Mouse (Mus musculus) right cerebral cortex, adult 18-20 months (tissue): ENCODE measurements around the gene Il23a.
"Not testable (repeated sequence)": the region's sequence is repeated elsewhere in the genome, so short reads cannot be mapped to it uniquely, and the experiment has no call there.

Experiments
- DNase-seq: peaks from one replicate; pipeline ENCODE4 v3.0.0; 2022; ENCODE audit warnings: mixed read lengths

The Il23a gene

DNA sequence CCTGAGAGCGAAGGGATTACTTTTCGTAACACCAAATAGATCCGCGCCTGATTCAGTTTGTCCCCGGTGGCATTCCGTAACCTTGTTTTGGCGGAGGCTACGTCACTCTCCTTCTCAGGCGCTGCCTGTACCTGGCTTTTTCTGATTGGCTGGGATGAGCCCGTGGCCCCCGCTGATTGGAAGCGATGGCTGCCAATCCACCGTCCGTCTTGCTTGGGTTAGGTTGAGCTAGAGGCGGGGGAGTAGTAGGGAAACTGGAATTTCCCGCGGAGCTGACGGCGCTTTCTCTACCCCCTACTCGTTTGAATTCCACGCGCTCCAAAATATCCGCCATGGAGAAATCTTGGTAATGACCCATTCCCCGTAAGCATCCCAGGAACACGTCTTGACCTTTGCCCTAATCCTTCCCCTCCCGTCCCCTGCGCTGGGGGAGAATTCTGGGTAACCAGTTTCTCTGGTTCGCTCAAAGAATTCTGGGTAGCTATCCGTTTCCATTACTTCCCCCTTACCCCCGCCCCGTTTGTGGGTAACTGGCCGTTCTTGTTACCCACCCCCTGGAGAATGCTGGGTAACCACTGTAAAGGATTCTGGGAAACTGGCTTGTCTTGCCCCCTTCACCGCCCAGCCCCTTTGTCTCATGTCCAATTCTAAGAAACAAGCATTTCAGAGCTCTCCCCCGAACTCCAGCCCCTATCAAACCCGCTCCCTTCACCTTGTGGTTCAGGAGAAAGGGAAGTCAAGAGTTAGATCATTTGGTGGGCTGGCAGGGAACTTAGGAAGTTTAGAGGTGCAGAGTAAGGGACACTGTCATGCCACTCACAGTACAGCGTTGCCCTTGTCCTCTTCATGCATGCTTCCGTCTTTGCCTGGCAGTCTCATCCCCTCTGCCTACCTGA, 4.8 kb upstream of the Il23a start, which contains the start of gene Pan2:
Gene Pan2, plus strand, starts transcription at position 210 of the 896 bp plus-strand sequence.
- peak; percentile 100 for DNase-seq

DNA sequence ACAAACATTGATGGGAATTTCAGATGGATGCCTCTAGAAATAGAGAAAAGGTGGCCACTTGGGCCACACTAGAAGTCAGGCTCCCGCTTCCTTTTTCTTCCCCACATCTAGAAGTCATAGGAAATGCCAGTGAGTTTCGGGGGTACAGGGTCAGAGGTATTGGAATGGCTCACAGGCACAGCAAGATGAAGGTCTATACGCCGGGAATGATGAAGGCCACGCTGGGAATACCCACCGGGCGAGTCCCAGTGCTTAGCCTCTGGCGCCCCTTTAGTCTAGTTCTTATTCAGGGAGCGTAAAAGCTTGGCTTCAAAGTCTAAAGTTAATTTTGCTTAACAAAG, 4.2 kb upstream of the Il23a start:
- DNase-seq: no peak

DNA sequence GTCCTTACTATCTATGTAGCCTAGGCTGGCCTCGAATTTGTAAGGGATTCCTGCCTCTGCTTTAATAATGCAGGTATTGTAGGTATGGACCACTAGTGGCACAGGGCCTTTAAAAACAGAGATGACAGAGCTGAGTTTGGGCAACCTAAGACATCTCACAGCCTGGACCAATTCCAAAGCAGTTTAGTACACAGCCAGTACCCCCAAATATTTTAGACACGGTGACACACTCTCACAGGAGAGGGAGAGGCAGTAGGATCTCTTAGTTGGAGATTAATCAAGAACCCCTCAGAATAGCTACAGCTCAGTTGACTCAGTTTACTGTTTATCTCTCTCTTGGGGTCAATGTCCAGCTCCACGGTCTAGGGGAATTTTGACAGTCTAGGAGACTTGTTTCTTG, 3.8 kb upstream of the Il23a start:
- DNase-seq: no peak

DNA sequence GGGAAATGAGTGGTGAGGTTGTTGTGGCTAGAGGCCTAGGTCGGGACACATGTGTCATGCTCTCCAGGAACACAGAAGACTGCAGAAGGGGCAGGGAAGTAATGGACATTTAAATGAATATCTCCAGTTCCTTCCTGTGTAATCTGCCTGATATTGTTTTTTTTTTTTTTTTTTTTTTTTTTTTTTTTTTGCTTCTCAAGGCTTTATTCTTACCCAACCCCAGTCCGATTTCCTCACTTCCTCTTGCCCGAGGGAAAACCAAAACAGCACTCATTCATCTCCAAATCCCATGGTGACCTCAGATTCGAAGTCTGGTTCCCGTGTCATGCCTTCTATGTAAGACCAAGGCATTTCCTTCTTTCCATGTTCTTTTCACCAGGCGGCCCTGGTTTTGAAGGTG, 309 bp downstream of the Il23a start:
- no peak for DNase-seq

DNA sequence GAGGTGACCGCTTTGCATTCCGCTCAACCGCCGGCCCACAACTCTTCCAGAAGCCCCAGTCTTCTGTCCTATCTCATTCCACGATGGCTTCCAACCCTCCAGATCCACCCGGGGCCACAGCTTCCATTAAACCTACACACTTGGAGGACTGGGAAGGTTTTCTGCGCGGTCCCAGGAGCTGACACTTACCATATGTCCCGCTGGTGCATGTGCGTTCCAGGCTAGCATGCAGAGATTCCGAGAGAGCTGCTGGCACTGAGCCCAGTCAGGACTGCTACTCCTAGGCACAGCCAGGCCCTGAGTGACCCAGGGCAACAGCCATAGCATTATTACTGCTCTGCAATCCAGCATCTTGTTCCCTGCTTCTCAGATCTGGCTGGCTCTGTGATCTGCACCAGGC, 930 bp downstream of the Il23a start:
- no peak for DNase-seq

DNA sequence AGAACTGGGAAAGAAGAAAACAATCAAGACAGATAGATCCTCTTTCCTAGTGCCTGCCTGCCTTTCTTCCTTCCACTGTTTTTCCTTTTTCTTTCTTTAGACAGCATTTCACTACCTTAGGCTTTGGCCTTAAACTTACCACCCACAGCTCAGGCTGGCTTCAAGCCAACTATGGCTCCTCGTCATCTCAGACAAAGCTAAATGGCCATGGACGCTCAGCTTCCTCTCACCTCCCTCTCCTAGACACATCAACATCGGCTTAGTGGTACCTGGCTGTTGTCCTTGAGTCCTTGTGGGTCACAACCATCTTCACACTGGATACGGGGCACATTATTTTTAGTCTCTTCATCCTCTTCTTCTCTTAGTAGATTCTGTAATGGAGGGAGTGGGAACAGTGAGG, 1.3 kb downstream of the Il23a start:
- no peak for DNase-seq

DNA sequence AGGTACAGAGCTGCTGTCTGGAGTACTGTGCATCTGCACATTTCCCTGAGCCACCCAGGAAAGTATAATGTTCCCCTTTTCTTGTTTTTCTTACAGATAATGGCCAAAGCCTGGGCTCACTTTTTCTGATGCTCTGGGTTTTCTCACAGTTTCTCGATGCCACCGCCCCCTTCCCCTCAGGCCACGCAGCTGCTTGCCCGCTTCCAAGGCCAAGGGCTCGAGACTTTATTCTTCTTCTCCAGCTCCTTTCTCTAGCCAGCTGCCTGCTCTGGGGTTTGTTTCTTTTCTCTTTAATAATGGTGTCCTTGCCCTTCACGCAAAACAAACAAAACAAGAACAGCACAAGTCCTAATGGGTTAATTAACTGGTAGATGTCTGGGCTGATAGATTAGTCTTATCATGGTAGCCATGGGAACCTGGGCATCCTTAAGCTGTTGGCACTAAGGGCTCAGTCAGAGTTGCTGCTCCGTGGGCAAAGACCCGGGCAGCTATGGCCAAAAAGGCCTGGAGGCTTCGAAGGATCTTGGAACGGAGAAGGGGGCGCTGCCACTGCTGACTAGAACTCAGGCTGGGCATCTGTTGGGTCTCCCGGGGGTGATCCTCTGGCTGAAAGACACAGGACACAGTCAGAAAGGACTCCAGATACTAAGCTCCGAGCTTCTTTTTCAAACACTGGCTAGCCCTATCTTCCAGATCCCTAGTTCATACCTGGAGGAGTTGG, 2.0 kb downstream of the Il23a start:
- no peak for DNase-seq

DNA sequence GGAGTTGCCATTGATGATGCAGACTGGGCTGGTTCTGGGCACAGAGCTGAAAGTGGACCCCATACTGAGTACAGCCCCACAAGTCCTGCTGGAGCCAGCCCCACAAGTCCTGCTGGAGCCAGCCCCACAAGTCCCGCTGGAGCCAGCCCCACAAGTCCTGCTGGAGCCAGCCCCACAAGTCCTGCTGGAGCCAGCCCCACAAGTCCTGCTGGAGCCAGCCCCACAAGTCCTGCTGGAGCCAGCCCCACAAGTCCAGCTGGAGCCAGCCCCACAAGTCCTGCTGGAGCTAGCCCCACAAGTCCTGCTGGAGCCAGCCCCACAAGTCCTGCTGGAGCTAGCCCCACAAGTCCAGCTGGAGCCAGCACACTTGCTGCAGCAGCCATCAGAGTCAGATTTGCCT, 8.0 kb downstream of the Il23a start:
- not testable (repeated sequence) for DNase-seq

DNA sequence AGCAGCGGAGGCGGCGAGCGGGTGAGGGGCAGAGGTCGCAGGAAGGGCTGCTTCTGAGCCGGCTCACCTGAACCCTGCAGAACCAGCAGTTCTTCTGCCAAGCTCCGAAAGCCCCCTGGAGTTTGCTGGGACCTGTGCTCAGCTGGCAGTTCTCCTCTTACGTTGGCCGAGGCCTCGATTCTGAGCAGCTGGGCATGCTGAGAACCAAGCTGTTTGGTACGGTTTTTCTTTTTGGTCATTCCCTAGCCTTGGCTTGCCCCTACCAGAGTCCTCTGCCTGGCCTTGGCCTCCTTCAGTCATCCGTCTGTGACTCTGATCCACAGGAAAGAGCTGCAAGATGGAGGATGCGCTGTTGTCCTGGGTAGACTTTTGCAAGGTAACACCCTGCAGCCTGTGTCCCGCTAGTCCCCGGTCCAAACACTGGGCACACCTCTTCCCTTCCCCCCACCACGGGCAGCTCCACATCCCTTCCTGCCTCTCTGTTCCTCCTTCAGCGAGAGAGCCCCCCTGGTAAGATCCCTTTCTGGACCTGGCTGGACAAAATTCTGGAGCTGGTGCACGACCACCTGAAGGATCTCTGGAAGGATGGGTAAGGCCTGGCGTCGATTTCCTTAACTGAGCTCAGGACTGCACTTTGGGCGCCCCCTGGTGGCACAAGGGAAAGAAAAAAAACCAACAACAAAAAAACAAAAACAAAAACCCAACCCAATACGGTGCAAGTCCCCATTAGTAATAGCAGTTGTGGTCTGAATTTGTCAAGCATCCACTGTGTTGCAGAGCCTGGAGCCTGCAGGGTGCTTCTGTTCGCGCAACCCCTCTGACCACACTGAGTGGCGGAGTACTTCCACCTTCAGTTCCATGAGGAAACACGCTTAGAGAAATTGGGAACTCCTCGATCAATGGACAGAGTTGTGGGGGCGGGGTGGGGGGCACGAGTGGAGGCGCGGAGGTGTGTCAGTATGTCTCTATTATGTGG, 14.7 kb downstream of the Il23a start:
- peak; percentile 46 for DNase-seq

DNA sequence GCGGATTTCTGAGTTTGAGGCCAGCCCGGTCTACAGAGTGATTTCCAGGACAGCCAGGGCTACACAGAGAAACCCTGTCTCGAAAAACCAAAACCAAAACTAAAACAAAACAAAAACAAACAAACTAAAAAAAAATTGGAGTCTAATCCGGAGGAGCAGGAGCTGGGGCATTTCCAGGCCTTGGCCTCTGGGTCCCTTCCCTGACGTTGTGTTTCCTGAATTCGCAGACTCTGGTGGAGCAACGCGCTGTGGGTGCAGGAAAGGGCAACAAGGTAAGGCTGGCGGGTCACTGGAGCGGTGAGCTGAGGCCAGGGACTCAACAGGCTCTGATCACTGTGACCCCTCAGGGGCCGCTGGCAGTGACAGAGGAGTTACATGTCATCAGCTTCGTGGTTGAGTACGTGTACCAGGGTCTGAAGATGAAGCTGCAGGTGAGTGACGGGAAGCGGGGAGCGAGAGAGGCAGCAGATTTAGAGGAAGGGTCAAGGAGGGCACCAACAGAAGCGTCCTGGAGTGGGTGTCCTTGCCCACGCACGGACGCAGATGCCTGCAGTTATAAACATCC, 15.6 kb downstream of the Il23a start:
- no peak for DNase-seq

DNA sequence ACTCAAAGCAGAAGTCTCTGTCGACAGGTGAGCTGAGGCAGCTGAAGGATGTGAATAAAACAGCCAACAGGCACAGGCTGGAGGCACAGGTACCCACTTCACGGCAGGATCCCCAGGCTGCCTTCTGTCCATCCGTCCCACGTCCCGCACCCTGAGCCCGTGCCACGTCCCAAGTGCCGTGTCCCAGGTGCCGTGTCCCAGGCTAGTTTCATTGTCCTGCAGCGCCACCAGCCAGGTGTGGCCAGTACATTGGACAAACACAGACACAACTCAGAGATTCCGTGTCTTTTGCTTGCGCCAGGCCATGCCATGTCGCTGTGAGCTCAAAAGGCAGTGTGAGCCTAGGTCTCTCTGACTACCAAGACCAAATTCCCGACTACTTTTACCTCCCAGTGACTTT, 16.9 kb downstream of the Il23a start:
- DNase-seq: no peak

DNA sequence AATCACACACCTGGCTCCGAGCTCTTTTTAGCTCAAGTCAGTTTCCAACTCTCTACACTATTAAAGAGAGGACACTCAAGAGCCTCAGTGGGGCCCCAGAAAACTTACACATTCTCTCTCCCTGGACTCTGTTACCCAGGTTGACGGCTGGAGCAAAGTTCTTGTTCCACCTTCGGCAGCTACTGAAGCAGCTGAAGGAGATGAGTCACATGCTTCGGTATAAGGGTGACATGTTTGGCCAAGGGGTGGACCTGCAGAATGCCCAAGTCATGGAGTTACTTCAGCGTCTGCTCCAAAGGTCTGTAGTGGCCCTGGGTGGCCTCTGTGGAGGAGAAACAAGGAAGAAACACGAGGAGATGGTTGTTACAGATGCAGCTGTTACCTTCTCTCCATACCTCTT, 17.6 kb downstream of the Il23a start:
- DNase-seq: no peak

DNA sequence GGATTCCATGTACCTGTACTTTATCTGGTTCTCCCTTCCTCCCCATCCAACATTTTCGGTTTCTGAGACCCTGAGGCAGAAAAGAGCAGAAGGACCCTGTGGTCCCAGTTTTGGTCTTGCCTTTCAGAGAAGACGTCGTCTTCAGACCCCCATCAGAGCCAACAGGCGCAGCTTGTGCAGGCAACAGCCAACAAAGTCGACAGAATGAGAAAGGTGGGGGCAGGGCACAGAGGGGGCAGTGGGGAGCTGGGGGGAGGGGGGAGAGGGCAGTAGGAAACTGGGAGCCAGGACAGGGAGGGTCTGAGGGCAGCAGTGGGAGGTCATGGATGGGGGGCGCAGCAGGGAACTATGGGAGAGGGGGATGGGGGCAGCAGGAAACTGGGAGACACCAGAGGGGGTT, 20.4 kb downstream of the Il23a start:
- DNase-seq: no peak

DNA sequence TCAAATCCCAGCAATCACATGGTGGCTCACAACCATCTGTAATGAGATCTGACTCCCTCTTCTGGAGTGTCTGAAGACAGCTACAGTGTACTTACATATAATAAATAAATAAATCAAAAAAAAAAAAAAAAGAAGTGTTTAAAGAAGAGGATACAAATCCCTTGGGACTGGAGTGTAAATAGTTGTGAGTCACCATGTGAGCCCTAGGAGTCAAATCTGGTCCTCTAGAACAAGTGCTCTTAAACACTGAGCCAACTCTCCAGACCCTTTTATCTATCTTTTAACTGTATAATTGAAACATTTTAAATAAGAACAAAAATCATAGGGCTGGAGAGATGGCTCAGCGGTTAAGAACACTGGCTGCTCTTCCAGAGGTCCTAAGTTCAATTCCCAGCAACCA, 23.2 kb downstream of the Il23a start:
- DNase-seq: not testable (repeated sequence)

DNA sequence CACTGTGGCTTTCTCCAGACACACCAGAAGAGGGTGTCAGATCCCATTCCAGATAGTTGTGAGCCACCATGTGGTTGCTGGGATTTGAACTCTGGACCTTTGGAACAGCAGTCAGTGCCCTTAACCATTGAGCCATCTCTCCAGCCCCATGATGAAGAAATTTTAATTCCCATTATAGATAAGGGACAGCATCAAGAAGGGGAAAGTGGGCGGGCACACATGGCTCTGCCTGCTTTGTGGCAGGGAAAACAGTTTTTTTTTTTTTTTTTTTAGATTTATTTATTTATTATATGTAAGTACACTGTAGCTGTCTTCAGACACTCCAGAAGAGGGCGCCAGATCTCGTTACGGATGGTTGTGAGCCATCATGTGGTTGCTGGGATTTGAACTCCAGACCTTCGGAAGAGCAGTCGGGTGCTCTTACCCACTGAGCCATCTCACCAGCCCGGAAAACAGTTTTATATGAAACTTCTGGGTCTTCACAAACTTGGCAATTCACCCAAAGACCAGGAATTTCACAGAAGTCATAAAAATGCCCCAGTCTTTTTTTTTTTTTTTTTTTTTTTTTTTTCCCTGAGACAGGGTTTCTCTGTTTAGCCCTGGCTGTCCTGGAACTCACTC, 25.6 kb downstream of the Il23a start:
- DNase-seq: not testable (repeated sequence)

DNA sequence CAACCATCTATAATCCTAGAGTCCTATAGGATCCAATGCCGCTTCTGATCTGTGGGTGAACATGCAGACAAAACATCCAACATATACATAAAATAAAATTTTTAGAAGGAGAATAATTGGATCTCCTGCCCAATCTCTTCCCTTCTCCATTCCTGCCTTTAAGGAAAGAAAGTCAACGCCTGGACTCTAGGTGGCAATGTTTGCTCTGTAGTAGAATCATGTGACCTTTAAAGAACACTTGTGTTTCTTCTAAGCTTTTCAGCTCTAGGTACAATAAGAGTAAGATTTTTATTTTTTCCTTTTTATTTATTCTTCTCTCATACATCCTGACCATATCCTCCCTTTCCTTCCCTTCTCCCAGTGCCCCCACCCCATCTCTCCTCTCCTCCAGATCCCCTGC, 26.7 kb downstream of the Il23a start:
- DNase-seq: no peak

DNA sequence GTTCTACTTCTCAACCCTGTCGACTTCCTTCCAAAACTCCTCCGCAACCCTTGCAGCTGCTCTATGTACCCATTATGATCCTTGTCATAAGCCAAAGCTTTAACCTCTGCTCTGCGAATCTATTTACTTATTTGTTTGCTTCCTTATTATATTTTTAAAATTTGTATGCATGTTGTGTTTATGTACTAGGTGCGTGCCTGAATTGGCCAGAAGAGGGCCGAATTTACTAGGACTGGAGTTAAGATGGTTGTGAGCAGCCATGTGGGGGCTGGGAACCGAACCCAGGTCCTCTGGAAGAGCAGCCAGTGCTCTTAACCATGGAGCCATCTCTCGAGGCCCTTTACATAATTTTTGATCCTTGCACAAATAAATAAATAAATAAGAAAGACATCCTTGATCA, 27.7 kb downstream of the Il23a start:
- DNase-seq: no peak

DNA sequence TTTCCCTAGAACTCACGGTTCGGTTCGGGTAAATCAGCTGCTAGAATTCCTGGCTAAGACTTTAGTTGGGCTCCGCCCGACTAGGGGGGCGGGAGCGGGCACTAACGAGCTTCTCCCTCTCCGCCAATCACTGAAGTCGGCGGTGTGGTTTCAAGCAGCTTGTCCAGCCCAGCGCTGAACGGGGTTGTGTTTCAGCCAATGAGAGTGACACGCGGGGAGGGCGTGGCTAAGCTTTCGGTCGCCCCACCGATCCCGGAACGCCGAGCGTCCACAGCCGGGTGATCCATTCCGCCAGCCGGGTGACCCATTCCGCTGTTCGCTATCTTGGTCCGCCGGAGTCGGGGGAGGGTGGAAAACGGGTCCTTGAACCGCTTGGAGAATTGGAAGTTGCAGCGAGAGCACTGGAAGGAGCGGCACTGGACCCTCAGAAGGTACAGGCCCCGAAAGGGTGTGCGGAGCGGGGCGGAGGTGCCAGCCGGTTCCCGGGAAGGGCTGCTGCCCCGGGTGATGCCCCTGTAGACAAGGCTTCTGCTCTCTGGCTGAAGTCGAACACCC, 28.2 kb downstream of the Il23a start, which contains the start of gene Stat2:
Gene Stat2, plus strand, starts transcription at position 273 of the 555 bp plus-strand sequence.
- DNase-seq: peak; percentile 98

DNA sequence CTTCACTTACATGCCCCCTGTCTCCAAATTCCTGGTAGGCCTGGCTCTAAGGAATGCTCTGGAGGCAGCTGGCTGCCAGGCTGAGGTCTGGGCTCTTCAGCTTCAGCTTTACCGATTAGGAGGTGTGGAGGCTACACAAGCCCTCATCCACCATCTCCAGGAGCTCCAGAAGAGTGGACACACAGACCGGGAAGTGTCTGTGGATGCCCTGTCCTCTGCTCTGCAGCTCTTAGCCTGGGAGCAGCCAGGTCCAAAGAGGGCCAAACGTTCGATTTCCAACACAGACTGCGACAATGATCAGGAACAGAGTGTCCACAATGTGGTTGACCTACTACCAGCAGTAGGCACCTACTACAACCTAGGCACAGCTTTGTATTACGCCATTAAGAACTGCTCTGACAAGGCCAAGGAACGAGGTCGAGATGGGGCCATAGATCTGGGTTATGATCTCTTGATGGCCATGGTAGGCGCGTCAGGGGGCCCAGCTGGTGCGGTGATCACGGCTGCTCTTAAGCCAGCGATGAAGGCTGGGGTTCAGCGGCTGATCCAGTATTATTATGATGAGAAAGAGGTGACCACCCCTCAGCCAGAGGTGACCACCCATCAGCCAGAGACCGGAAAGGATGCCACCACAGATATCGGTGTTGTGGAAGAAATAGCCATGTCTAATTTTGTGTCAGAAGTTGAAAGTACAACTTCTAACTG, 29.2 kb downstream of the Il23a start:
- no peak for DNase-seq

DNA sequence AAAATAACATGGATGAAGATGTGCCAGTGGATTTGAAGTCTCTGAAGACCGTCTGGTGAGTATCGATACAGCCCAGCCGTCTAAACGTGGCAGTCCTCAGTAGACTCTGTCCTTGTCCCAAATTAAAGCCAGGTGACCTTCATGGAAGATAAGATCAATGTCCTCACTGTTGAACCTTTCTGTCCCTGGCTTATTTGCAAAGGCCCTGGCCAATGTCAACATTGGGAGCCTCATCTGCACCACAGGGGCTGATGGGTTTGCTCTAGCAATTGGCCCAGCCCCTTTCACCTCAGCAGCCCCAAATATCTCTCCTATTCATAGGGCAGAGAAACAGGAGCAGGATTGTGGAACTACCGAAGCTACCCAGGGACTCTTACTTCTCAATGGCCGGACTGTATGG, 30.2 kb downstream of the Il23a start, which contains the start of gene Apof:
Gene Apof, plus strand, starts transcription at position 301 of the 400 bp plus-strand sequence.
- DNase-seq: no peak
